8 mouse cellular contexts compared by ENCODE assay signal in the genomic region with DNA sequence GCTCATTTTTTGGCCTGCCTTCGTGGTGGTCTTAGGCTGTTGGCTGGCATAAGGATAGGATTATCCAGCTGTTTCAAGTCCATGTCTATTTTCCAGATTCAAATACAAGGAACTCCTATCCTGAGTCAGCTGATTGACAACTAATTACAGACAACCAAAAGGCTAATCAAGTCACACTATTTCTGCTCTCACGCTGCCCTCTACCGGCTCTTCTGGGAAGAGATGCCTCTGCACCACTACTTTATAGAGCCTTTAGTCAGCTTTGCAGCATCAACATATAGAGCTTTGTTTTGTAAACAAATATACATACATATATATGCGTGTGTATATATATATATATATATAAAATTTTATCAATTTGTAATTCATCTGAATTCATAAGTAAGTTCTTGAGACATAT.
DNase-seq lines count a peak whose midpoint lies in the region; ATAC-seq and TF ChIP-seq lines count a peak whose summit lies in the region.

No protein-coding gene starts in this region.

- H3K36me3 ChIP-seq in intestine, postnatal 0 days (ENCODE audit: control insufficient read depth, insufficient read depth) = no peaks in the 10 kb centered on the region
- H3K36me3 ChIP-seq in intestine, embryonic 16.5 days (ENCODE audit: control insufficient read depth, insufficient read depth, low read length) = no peaks in the 10 kb centered on the region
- H3K36me3 ChIP-seq in forebrain, embryonic 10.5 days (replicated peaks) = no peaks in the 10 kb centered on the region

- no peak overlapping the region for H3K9ac ChIP-seq in intestine, postnatal 0 days (ENCODE audit: low read depth, low read length)
- no peak overlapping the region for H3K9ac ChIP-seq in intestine, embryonic 16.5 days (ENCODE audit: low read depth, low read length)

- no peaks in the 10 kb centered on the region for H3K4me1 ChIP-seq in intestine, postnatal 0 days (replicated peaks; ENCODE audit: control insufficient read depth, insufficient read depth, low read length)
- H3K4me1 ChIP-seq in intestine, embryonic 16.5 days (ENCODE audit: control insufficient read depth, insufficient read depth, low read length) = no peaks in the 10 kb centered on the region
- no peaks in the 10 kb centered on the region; the same call in 1 of the 2 replicates for H3K4me1 ChIP-seq in forebrain, embryonic 10.5 days

- no peak overlapping the region for H3K4me3 ChIP-seq in intestine, postnatal 0 days (ENCODE audit: low read depth, low read length)
- H3K4me3 ChIP-seq in intestine, embryonic 16.5 days (ENCODE audit: low read length) = no peak overlapping the region
- H3K4me3 ChIP-seq in forebrain, embryonic 10.5 days = no peak overlapping the region

- H3K27me3 ChIP-seq in intestine, postnatal 0 days (replicated peaks; ENCODE audit: control insufficient read depth, insufficient read depth, low read length) = 0 out of 2 replicates have a peak, but pooled peaks cover 3% of the 10 kb centered on the region
- H3K27me3 ChIP-seq in intestine, embryonic 16.5 days (replicated peaks; ENCODE audit: control insufficient read depth, insufficient read depth, low read length) = no peaks in the 10 kb centered on the region
- peaks cover 25% of the 10 kb centered on the region for H3K27me3 ChIP-seq in Patski
- H3K27me3 ChIP-seq in forebrain, embryonic 10.5 days (ENCODE audit: poor library complexity, severe bottlenecking) = peaks cover 29% of the 10 kb centered on the region

- no peak overlapping the region for H3K27ac ChIP-seq in intestine, postnatal 0 days (ENCODE audit: low read depth, low read length)
- no peak overlapping the region for H3K27ac ChIP-seq in intestine, embryonic 16.5 days (ENCODE audit: low read length)
- no peak overlapping the region for H3K27ac ChIP-seq in forebrain, embryonic 10.5 days

- no peak overlapping the region for H3K4me2 ChIP-seq in intestine, postnatal 0 days (replicated peaks; ENCODE audit: low read depth)
- no peak overlapping the region for H3K4me2 ChIP-seq in intestine, embryonic 16.5 days (ENCODE audit: low read depth, low read length)

- ATAC-seq in intestine, postnatal 0 days = no peak
- ATAC-seq in intestine, embryonic 16.5 days = no peak
- peak; percentile 47 for ATAC-seq in Patski

- no peaks in the 10 kb centered on the region for H3K9me3 ChIP-seq in intestine, postnatal 0 days (ENCODE audit: control insufficient read depth)
- no peaks in the 10 kb centered on the region for H3K9me3 ChIP-seq in intestine, embryonic 16.5 days (ENCODE audit: control insufficient read depth, low read length)
- no peaks in the 10 kb centered on the region for H3K9me3 ChIP-seq in forebrain, embryonic 10.5 days

- peak; percentile 44 for DNase-seq in CD4-positive helper T cell, adult 2 months (ENCODE audit: low read depth, low spot score)
- no peak for DNase-seq in Patski (ENCODE audit: low read depth, low spot score)
- DNase-seq in forebrain, embryonic 10.5 days (ENCODE audit: extremely low spot score, low spot score) = peak; percentile 14
- peak; percentile 19 to 51 for DNase-seq in layer of hippocampus, postnatal 14 days (ENCODE audit: low spot score in 2 of 2)
- peak; percentile 50 for DNase-seq in thymus, postnatal 25 days
- DNase-seq in ovary, postnatal 10 days (ENCODE audit: low spot score) = no peak

- peak; percentile 75 for TF ChIP-seq CTCF in intestine, postnatal 0 days (IDR thresholded peaks at IDR 0.05; ENCODE audit: low read depth)
- TF ChIP-seq CTCF in Patski (IDR thresholded peaks at IDR 0.05) = peak; percentile 73

- in situ Hi-C loops in Patski (cut with MboI; ENCODE audit: low pct_unique_long_range_greater_than_20kb) = loop anchor here (25.0 kb wide), 1 partner anchor 865 kb away; a partner anchor contains a TSS

- CTCF ChIA-PET in Patski (lab: Charles Lee) = interaction anchor here (0.8 to 1.7 kb wide), 4 partner anchors 13 to 32 kb away, joined by 3 to 5 read pairs (median 3); no protein-coding TSS in a partner anchor

- WGBS in intestine, postnatal 0 days = 29% methylated on average over 4 of the region's 4 CpGs
- 31% methylated on average over 4 of the region's 4 CpGs for WGBS in intestine, embryonic 16.5 days
- WGBS in forebrain, embryonic 10.5 days = 21% methylated on average over 4 of the region's 4 CpGs

- POLR2A ChIA-PET in Patski (lab: Charles Lee) = no interaction called here

Comparison
In these comparisons a context has a peak if more than half of its experiments do, and no peak if none do; other contexts are left out.
1. DNase-seq: peak in CD4-positive helper T cell, adult 2 months (single experiment), forebrain, embryonic 10.5 days (single experiment), layer of hippocampus, postnatal 14 days (2 of 2) and thymus, postnatal 25 days (single experiment); none in Patski (single experiment) and ovary, postnatal 10 days (single experiment).